Mouse (Mus musculus): ENCODE results near the gene Fam124a.
"Not testable (repeated sequence)": the region's sequence is repeated elsewhere in the genome, so short reads cannot be mapped to it uniquely, and the experiment has no call there.

The Fam124a gene

GRCm38 (mm10) chr14:62555309-62555829, at the start of gene Fam124a:
Gene Fam124a, plus strand, starts transcription at chr14:62555737.
- peak; percentile 68 for DNase-seq

- no peak for DNase-seq
These were observed 49.3 kb upstream of the Fam124a start for GRCm38 (mm10) chr14:62506261-62506660.

- DNase-seq: no peak
These were observed 46.2 kb upstream of the Fam124a start for GRCm38 (mm10) chr14:62509350-62509749.

- DNase-seq: no peak
These were observed 42.7 kb upstream of the Fam124a start for GRCm38 (mm10) chr14:62512845-62513244.

- no peak for DNase-seq
These were observed 24.6 kb upstream of the Fam124a start for GRCm38 (mm10) chr14:62530951-62531350.

GRCm38 (mm10) chr14:62536127-62536526, 19.4 kb upstream of the Fam124a start:
- no peak for DNase-seq

- DNase-seq: no peak
These were observed 18.5 kb upstream of the Fam124a start for GRCm38 (mm10) chr14:62536988-62537387.

- DNase-seq: no peak
These were observed 15.7 kb upstream of the Fam124a start for GRCm38 (mm10) chr14:62539834-62540233.

GRCm38 (mm10) chr14:62541751-62542150, 13.8 kb upstream of the Fam124a start:
- DNase-seq: no peak

- no peak for DNase-seq
These were observed 9.2 kb upstream of the Fam124a start for GRCm38 (mm10) chr14:62546296-62546695.

GRCm38 (mm10) chr14:62546746-62547145, 8.8 kb upstream of the Fam124a start:
- no peak for DNase-seq

- DNase-seq: no peak
These were observed 5.4 kb upstream of the Fam124a start for GRCm38 (mm10) chr14:62550121-62550520.

- DNase-seq: no peak
These were observed 2.8 kb upstream of the Fam124a start for GRCm38 (mm10) chr14:62552771-62553170.

- DNase-seq: no peak
These were observed 1.8 kb upstream of the Fam124a start for GRCm38 (mm10) chr14:62553786-62554185.

- peak; percentile 6 for DNase-seq
These were observed 588 bp downstream of the Fam124a start for GRCm38 (mm10) chr14:62555840-62556810.

- no peak for DNase-seq
These were observed 1.6 kb downstream of the Fam124a start for GRCm38 (mm10) chr14:62557111-62557510.

- no peak for DNase-seq
These were observed 6.6 kb downstream of the Fam124a start for GRCm38 (mm10) chr14:62561875-62562748.

GRCm38 (mm10) chr14:62563679-62564078, 8.1 kb downstream of the Fam124a start:
- DNase-seq: no peak

- DNase-seq: not testable (repeated sequence)
These were observed 11.3 kb downstream of the Fam124a start, which contains the start of gene Gm4131 for GRCm38 (mm10) chr14:62566821-62567220. Gene Gm4131, minus strand, starts transcription at chr14:62566921.

- DNase-seq: no peak
These were observed 13.9 kb downstream of the Fam124a start for GRCm38 (mm10) chr14:62569463-62569862.

- peak; percentile 48 for DNase-seq
These were observed 14.8 kb downstream of the Fam124a start for GRCm38 (mm10) chr14:62570299-62570698.

GRCm38 (mm10) chr14:62573454-62573853, 17.9 kb downstream of the Fam124a start:
- DNase-seq: no peak

GRCm38 (mm10) chr14:62574906-62575305, 19.4 kb downstream of the Fam124a start:
- DNase-seq: no peak

Data from lung, postnatal 14 days (tissue).